Mouse (Mus musculus) layer of hippocampus, adult 8-10 months (tissue): ENCODE measurements around the gene Mff. TPM values are rescaled to one million over a fixed set of nuclear protein-coding genes. Genes with fewer than 3 reads are reported as not detected.

ENCODE experiments used
- total RNA-seq, 4 experiments: library from RNA; stranded (reverse); gene quantifications; 2 replicates each; pipeline ENCODE4 v1.2.4; 2022

Gene Mff
- total RNA-seq, 4 experiments from 2014 or later = 236 to 287 (median 263) TPM

Other genes starting within 250 kb of the Mff start
- under 1 TPM; 0.73 to 0.90 (median 0.81) TPM for gene Col4a4, start 138.0 kb upstream of the Mff start, total RNA-seq
- gene Col4a3, start 138.0 kb upstream of the Mff start, total RNA-seq = under 1 TPM; 0.31 to 0.50 (median 0.41) TPM
- gene Tm4sf20, start 43.6 kb downstream of the Mff start, total RNA-seq = not detected
- gene Gm47791, start 46.4 kb downstream of the Mff start, total RNA-seq = not detected
- gene Agfg1, start 114.6 kb downstream of the Mff start, total RNA-seq = 10 to 100 TPM; 61.6 to 70.6 (median 67.7) TPM
- 1 to 10 TPM in 1 of 4 experiments, under 1 TPM in 1, not detected in 2; 0.70 to 1.6 TPM for gene A030005L19Rik, start 188.4 kb downstream of the Mff start, total RNA-seq
- gene A030014E15Rik, start 200.0 kb downstream of the Mff start, total RNA-seq = not detected
- not detected for gene Gm6217, start 206.5 kb downstream of the Mff start, total RNA-seq
- not detected for gene A030003K21Rik, start 218.5 kb downstream of the Mff start, total RNA-seq
- gene Gm7544, start 231.1 kb downstream of the Mff start, total RNA-seq = not detected
- gene Gm47955, start 235.4 kb downstream of the Mff start, total RNA-seq = not detected